Mouse (Mus musculus): ENCODE data around the gene Glod5.
"Not testable (repeated sequence)": the region's sequence is repeated elsewhere in the genome, so short reads cannot be mapped to it uniquely, and the experiment has no call there.

The Glod5 gene

GRCm38 (mm10) chrX:8018286-8018685 lies at the start of gene Glod5:
Glod5 (minus strand) TSS chrX:8018492.
- DNase-seq (ENCODE audit: low read depth), result no peak

DNA sequence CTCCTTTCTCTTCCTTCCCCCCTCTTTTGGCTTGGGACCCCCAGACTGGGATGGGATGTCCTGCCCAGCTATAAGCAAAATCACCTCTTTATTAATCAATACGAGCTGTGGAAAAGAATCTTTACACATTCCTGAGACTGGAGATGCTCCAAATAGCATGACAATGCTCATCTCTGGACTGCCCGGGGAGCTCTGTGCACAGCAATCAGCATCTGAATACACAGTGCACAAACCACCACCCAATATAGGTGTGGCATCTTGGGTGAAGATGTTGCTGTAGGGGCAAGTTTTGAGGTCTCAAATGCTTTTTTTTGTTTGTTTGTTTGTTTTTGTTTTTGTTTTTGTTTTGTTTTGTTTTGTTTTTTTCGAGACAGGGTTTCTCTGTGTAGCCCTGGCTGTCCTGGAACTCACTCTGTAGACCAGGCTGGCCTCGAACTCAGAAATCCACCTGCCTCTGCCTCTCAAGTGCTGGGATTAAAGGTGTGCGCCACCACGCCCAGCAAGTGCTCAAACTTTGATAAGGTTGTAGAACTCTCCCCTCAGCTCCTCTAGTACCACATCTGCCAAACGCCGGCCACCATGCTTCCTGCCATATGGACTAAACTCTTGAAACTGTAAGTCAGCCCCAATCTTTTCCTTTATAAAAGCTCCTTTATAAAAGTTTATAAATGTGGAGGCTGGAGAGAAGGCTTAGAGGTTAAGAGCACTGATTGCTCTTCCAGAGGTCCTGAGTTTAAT lies 32.9 kb upstream of the Glod5 start:
- DNase-seq (ENCODE audit: low read depth), result not testable (repeated sequence)

- DNase-seq (ENCODE audit: low read depth), result peak; percentile 50
Measured at GRCm38 (mm10) chrX:8033009-8033408, 14.7 kb upstream of the Glod5 start.

GRCm38 (mm10) chrX:8026811-8027210 lies 8.5 kb upstream of the Glod5 start:
- DNase-seq (ENCODE audit: low read depth), result peak; percentile 52

GRCm38 (mm10) chrX:8024795-8025194 lies 6.5 kb upstream of the Glod5 start:
- DNase-seq (ENCODE audit: low read depth), result peak; percentile 40

- peak; percentile 51 for DNase-seq (ENCODE audit: low read depth)
Measured at GRCm38 (mm10) chrX:8020111-8020778, 2.0 kb upstream of the Glod5 start.

DNA sequence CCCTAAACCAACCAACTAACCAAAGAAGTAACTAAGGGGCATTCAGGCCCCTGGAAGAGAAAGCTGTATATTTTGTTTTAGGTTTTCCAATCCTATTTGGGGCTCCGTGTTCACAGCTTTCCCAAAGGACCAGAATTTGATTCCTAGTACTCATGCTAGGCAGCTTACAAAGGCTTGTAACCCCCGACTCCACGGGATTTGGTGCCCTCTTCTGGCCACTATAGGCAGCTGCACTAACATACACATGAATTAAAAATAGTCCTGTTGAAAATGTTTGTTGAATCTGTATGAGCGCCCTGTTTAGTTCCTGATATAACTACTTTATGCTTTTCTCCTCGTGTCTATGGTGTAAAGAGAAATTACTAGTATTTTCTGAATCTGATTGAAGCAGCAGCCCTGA lies 1.1 kb downstream of the Glod5 start:
- peak; percentile 75 for DNase-seq (ENCODE audit: low read depth)

DNA sequence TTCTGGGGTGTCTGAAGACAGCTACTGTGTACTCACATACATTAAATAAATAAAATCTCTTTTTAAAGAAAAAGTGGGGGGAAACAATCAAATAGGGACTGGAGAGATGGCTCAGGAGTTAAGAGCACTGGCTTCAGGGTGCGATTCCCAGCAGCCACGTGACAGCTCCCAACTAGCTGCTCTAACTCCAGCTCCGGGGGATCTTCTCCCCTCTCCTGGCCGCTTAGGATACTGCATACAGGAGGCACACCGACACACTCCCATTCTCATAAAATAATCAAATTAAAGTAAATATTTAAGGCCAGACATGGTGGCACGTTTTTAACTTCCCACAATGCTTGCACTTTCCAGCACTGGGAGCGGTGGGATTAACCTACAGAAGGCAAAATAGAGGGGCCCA lies 2.6 kb downstream of the Glod5 start:
- DNase-seq (ENCODE audit: low read depth), result peak; percentile 27

- no peak for DNase-seq (ENCODE audit: low read depth)
Measured at GRCm38 (mm10) chrX:8013569-8014314, 4.5 kb downstream of the Glod5 start.

- DNase-seq (ENCODE audit: low read depth), result no peak
Measured at GRCm38 (mm10) chrX:8013157-8013556, 5.1 kb downstream of the Glod5 start.

GRCm38 (mm10) chrX:8009356-8009755 lies 8.9 kb downstream of the Glod5 start:
- DNase-seq (ENCODE audit: low read depth), result not testable (repeated sequence)

GRCm38 (mm10) chrX:8008543-8008942 lies 9.7 kb downstream of the Glod5 start:
- DNase-seq (ENCODE audit: low read depth), result no peak

- no peak for DNase-seq (ENCODE audit: low read depth)
Measured at GRCm38 (mm10) chrX:8002971-8003370, 15.3 kb downstream of the Glod5 start.

- no peak for DNase-seq (ENCODE audit: low read depth)
Measured at GRCm38 (mm10) chrX:8002001-8002400, 16.3 kb downstream of the Glod5 start.

DNA sequence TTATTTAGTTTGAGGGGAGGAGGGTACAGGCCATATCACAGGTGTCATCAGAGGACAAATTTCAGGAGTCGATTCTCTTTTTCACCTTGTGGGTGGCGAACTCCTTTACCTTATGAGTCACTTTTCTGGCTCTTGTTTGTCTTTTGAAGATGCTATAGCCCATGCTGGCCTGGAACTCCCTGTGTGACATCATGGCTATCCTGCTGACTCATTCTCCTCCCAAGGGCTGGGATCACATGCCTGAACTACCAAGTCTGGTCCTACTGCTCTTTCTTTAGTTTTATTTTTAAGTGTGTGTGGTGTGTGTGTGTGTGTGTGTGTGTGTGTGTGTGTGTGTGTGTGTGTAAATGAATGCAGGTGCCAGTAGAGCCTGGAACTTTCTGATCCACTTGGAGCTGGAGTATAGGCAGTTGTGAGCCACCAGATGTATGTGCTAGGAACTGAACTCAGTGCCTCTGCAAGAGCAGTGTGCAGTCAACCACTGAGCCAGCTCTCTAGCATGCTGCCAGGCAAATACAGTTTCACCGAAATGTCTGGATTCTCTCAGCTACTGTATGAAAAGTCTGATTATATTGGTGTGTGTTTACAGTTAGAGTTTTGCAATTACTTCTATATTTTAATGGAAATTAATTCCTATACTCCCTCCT lies 17.6 kb downstream of the Glod5 start:
- DNase-seq (ENCODE audit: low read depth), result peak; percentile 33

- no peak for DNase-seq (ENCODE audit: low read depth)
Measured at GRCm38 (mm10) chrX:7993068-7993735, 25.1 kb downstream of the Glod5 start.

- no peak for DNase-seq (ENCODE audit: low read depth)
Measured at GRCm38 (mm10) chrX:7992379-7993067, 25.8 kb downstream of the Glod5 start.

- DNase-seq (ENCODE audit: low read depth), result no peak
Measured at GRCm38 (mm10) chrX:7981368-7981767, 36.9 kb downstream of the Glod5 start.

GRCm38 (mm10) chrX:7977892-7978291 lies 40.4 kb downstream of the Glod5 start, which contains the start of gene Gata1:
Gata1 (minus strand) TSS chrX:7978071.
- DNase-seq (ENCODE audit: low read depth), result no peak

- DNase-seq (ENCODE audit: low read depth), result peak; percentile 29
Measured at GRCm38 (mm10) chrX:7971292-7971691, 47.0 kb downstream of the Glod5 start.

DNA sequence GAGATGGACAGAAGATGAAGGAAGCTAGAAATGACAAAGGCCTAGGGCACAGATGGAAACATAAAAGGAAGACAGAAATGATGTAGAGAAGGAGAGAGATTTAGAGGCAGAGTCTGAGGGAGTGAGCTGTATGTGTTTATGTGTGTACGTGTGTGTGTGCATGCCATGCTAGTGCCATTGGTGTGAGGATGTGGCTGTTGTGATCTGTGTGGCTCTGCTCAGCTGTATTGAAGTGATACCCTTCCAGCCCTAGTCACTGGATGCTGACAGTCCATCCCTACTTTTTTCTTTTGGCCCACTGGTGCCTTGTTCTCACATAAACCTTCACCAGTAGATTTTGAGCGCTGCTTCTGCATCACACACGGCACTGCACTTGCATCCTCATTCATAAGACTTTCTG lies 49.4 kb downstream of the Glod5 start:
- no peak for DNase-seq (ENCODE audit: low read depth)

Data from 416B (cell line).